Mouse (Mus musculus): ENCODE results near the gene Adh5. TPM values are rescaled to one million over a fixed set of nuclear protein-coding genes. Genes with fewer than 3 reads are reported as not detected.

The Adh5 gene
- polyA plus RNA-seq, 3 experiments from 2014 or later, result 113 to 118 (median 116) TPM

Other genes with a start within 250 kb of the Adh5 start
- not detected for gene 4930579F01Rik, start 249.3 kb upstream of the Adh5 start, polyA plus RNA-seq (2017; shearing (Covaris generic))
- not detected for gene Adh7, start 225.3 kb upstream of the Adh5 start, polyA plus RNA-seq (2017; shearing (Covaris generic))
- gene Adh1, start 182.1 kb upstream of the Adh5 start, polyA plus RNA-seq (2017; shearing (Covaris generic)), result 1 to 10 TPM in 2 of 3 experiments, not detected in 1; 1.9 to 3.3 TPM
- not detected for gene Adh6a, start 129.8 kb upstream of the Adh5 start, polyA plus RNA-seq (2017; shearing (Covaris generic))
- not detected for gene Adh6b, start 101.3 kb upstream of the Adh5 start, polyA plus RNA-seq (2017; shearing (Covaris generic))
- under 1 TPM in 1 of 3 experiments, not detected in 2; 0.34 TPM for gene Adh4, start 27.6 kb upstream of the Adh5 start, polyA plus RNA-seq (2017; shearing (Covaris generic))
- gene Metap1, start 46.4 kb downstream of the Adh5 start, polyA plus RNA-seq (2017; shearing (Covaris generic)), result 10 to 100 TPM; 30.5 to 37.9 (median 35.2) TPM
- 100 to 1,000 TPM; 233 to 405 (median 322) TPM for gene Eif4e, start 83.1 kb downstream of the Adh5 start, polyA plus RNA-seq (2017; shearing (Covaris generic))

All from inflammation-experienced regulatory T-cells, adult 6 months (primary cell).